Mouse (Mus musculus): ENCODE results near the gene Vax1. TPM values are rescaled to one million over a fixed set of nuclear protein-coding genes. Genes with fewer than 3 reads are reported as not detected.

Vax1 gene
- 0.20 and 0.43 TPM in 2 replicates for polyA plus RNA-seq (2021; fragmentation: Nextera tagmentation)
- long read RNA-seq, experiment 1 = 0 reads
- long read RNA-seq, experiment 2 = 0 reads

GRCm38 (mm10) chr19:59169936-59170765 lies at the start of gene Vax1:
TSS of gene Vax1 (minus strand) at chr19:59170056.

DNA sequence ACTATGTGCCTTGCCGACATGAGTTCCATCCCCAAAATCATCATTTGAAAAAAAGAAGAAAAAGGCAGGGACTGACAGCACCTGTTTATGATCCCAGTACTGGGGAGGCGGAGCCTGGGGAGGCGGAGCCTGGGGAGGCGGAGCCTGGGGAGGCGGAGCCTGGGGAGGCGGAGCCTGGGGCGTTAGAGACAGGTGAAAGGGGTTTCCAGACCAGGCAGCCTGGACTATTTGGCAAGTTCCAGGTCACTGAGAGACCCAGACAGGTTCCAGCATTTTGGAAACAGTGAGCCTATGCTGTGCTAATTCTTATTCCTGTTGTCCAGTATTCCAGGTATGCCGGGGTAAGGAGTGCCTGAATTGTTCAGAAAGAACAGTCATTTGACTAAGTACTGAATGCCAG lies 49.1 kb upstream of the Vax1 start, which contains the start of gene Kcnk18:
Kcnk18 (plus strand) TSS at position 224 of the 400 bp plus-strand sequence.

Other genes starting within 250 kb of the Vax1 start
- gene Eno4, start 226.6 kb downstream of the Vax1 start, polyA plus RNA-seq (2021; fragmentation: Nextera tagmentation) = 0.69 and 1.1 TPM in 2 replicates
- 26.8 and 40.9 TPM in 2 replicates for gene Hspa12a, start 226.4 kb downstream of the Vax1 start, polyA plus RNA-seq (2021; fragmentation: Nextera tagmentation)
- gene Shtn1, start 94.0 kb downstream of the Vax1 start, polyA plus RNA-seq (2021; fragmentation: Nextera tagmentation) = 3.3 and 5.9 TPM in 2 replicates
- not detected in 2 replicates for gene Kcnk18, start 49.2 kb upstream of the Vax1 start, polyA plus RNA-seq (2021; fragmentation: Nextera tagmentation)
- 4.1 and 5.3 TPM in 2 replicates for gene Slc18a2, start 90.8 kb upstream of the Vax1 start, polyA plus RNA-seq (2021; fragmentation: Nextera tagmentation)
- 15.2 and 24.8 TPM in 2 replicates for gene Rps12-ps3, start 152.2 kb upstream of the Vax1 start, polyA plus RNA-seq (2021; fragmentation: Nextera tagmentation)
- 5.3 and 9.7 TPM in 2 replicates for gene Pdzd8, start 175.7 kb upstream of the Vax1 start, polyA plus RNA-seq (2021; fragmentation: Nextera tagmentation)